Mouse (Mus musculus): ENCODE results near the gene Carns1. TPM values are rescaled to one million over a fixed set of nuclear protein-coding genes. Genes with fewer than 3 reads are reported as not detected.

Carns1 gene
- 5.1 TPM for polyA plus RNA-seq (2014; fragmentation: Illumina TruSeq; extraction: RNeasy Lipid Tissue Mini Kit (QIAGEN cat#74804); ENCODE audit: low read depth, low replicate concordance)

DNA sequence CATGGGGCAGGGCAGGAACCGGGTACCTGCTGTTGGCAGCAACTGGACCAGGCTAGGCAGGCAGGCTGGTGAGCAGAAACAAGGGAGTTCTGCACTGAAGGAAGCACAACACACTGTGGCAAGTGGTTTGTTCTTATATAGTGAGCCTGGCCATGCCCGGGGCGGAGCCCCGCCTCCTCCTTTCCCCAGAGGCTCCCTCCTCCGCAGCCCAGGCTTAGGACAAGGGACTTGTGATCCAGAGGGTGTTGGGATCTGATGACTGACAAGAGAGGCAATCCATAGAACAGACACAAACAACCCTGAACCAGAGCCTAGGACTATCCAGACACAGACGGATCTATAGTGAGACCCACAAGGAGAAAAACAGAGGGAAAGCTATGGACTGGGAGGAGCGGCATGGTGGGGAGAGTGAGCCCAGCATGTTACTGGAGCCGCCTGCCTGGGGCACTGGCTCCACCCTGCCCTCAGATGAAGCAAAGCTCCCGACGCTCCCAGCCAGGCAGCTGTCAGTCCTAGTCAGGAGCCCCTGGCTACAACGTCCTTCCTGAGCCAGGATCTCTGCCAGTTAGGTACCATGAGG is at the start of gene Carns1:
Gene Carns1 (minus strand): TSS at position 112 of the 580 bp plus-strand sequence.

DNA sequence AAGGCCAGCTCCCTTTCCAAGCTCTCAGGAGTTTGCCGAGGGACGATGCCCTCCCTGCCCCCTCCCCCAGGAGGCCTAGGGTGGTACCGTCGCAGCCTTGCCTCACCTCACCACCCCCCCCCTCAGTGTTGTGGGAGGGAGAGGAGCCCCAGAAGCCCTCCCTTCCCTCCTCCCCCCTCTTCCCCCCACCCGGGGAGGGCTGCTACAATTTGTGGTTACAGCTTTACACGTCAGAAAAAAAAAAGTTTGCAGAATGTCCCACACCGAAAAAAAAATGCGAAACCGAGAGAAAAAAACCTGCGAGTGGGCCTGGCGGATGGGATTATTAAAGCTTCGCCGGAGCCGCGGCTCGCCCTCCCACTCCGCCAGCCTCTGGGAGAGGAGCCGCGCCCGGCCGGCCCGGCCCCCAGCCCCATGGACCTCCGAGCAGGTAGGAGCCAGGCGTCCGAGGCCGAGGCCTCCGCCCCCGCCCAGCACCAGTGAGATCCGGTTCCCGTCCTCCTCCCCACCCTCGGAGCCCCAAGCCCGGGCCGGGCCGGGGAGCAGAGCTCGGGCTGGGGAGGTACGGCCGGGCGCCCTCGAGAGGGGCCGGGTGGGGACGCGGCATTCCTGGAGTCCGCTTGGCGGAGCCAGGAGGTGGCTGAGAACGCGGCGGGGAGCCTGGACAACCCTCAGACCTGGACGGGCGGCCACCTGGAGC is 38.9 kb upstream of the Carns1 start, which contains the start of the genes Clcf1 and AC109138.7:
Gene Clcf1 (plus strand): TSS at position 168 of the 700 bp plus-strand sequence.
Gene AC109138.7 (plus strand): TSS at position 287 of the 700 bp plus-strand sequence.

GRCm38 (mm10) chr19:4201291-4201909 is 26.1 kb upstream of the Carns1 start, which contains the start of gene Rad9a:
Gene Rad9a, minus strand, starts transcription at chr19:4201662.

DNA sequence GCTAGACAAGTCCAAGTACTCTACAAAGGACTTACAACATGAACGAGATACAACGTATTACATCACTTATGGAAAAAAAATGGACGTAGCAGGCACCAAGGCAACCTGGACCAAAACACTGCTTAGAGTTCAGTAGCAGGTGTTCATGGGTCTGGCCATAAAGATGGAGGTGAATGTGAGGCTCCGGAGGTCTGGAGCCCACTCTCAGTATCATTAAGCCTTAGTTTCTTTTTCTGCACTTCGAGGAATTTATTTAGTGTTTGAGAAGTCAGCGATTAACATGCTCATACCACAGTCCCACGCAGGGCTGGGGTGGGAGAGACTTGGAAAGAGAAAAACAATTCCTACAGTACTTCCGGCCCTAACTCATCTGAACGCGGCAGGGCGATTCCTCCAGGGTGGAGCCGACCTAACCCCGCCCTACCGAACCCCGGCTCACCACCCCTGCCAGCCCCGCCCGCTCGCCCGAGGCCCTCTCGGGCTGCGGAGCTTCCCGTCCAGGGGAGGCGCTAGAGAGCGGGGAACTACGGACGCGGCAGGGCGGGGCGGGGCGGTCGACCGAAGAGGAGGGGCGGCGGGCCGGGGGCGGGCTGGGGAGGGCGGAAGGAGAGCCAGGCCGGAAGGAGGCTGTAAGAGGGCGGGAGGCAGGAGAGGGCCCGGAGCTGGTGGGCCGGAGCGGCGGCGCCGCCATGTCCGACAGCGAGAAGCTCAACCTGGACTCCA is 16.4 kb upstream of the Carns1 start, which contains the start of gene Ppp1ca:
Gene Ppp1ca (plus strand): TSS at position 538 of the 723 bp plus-strand sequence.

GRCm38 (mm10) chr19:4190831-4191334 is 15.6 kb upstream of the Carns1 start, which contains the start of gene Tbc1d10c:
Gene Tbc1d10c, minus strand, starts transcription at chr19:4191284.

DNA sequence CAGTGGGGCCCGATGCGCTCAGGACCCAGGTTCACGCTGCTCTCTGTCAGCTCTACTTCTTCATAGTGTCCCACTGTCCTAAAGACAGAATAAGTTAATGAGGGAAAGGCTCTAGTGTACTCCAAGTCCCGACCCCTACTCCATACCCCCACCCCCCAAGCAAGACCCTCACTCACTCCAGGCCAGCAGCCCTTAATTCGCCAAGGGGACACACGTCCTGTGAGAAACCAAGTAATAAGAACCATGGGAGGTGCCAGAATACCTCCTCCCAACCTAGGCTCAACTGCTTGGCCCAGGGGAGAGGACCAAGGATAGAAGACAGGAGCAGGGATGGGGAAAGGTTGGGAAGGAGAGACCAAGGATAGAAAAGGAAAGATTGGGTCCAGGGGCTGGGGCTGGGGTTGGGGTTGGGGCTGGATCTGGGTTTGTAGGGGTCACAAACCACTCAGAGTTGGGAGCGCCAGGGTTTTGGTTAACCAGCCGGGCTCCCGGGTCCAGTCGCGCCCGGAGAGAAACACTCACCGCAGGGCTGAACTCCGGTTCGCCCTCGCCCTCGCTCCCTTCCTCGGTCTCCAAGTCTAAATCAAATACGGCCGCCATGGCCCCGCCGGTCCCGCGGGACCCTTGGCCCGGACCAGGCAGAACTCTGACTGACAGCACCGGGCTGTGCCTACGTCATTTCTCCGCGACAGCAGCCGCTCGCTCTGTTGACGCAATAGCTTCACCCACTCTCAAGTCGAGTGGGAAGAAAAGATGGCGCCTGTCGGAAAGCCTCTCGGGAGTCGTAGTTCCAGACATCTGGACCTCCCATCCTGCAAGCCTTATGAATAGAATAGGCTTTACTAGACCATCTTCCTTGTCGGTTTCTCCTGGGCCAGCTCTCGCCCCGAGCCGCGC is 12.4 kb downstream of the Carns1 start, which contains the start of gene Rps6kb2:
Gene Rps6kb2 (minus strand): TSS at position 709 of the 897 bp plus-strand sequence.

DNA sequence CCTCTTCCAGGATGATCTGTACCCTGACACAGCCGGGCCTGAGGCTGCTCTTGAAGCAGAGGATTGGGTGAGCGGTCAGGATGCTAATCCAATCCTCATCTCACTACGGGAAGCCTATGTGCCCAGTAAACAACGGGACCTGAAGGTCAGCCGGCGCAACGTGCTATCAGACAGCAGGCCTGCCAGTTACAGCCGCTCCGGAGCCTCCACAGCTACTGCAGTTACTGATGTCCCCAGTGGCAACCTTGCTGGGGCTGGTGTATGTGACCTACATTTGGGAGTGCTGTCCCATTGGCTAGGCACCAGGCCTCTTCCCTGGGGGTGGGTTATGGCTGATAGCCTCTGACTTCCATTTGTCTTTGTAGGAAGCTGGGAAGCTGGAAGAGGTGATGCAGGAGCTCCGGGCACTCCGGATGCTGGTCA is 22.0 kb downstream of the Carns1 start, which contains the start of gene Ptprcap:
Gene Ptprcap (plus strand): TSS at position 373 of the 423 bp plus-strand sequence.

GRCm38 (mm10) chr19:4148491-4148806 is 26.8 kb downstream of the Carns1 start, which contains the start of gene Coro1b:
Gene Coro1b, plus strand, starts transcription at chr19:4148619.

GRCm38 (mm10) chr19:4143759-4144268 is 31.5 kb downstream of the Carns1 start, which contains the start of gene Cabp4:
Gene Cabp4, minus strand, starts transcription at chr19:4144033.

GRCm38 (mm10) chr19:4139446-4139845 is 35.8 kb downstream of the Carns1 start, which contains the start of gene Gpr152:
Gene Gpr152, plus strand, starts transcription at chr19:4139787.

GRCm38 (mm10) chr19:4125741-4126696 is 49.3 kb downstream of the Carns1 start, which contains the start of gene Aip:
Gene Aip, minus strand, starts transcription at chr19:4125858.

Other genes with a start within 250 kb of the Carns1 start
- 8.3 TPM for gene Aldh3b1, start 245.7 kb downstream of the Carns1 start, polyA plus RNA-seq (2014; fragmentation: Illumina TruSeq; extraction: RNeasy Lipid Tissue Mini Kit (QIAGEN cat#74804); ENCODE audit: low read depth, low replicate concordance)
- gene Unc93b1, start 240.3 kb downstream of the Carns1 start, polyA plus RNA-seq (2014; fragmentation: Illumina TruSeq; extraction: RNeasy Lipid Tissue Mini Kit (QIAGEN cat#74804); ENCODE audit: low read depth, low replicate concordance), result 55.5 TPM
- 0.15 TPM for gene Aldh3b3, start 216.8 kb downstream of the Carns1 start, polyA plus RNA-seq (2014; fragmentation: Illumina TruSeq; extraction: RNeasy Lipid Tissue Mini Kit (QIAGEN cat#74804); ENCODE audit: low read depth, low replicate concordance)
- 10.9 TPM for gene Aldh3b2, start 203.2 kb downstream of the Carns1 start, polyA plus RNA-seq (2014; fragmentation: Illumina TruSeq; extraction: RNeasy Lipid Tissue Mini Kit (QIAGEN cat#74804); ENCODE audit: low read depth, low replicate concordance)
- gene Acy3, start 188.9 kb downstream of the Carns1 start, polyA plus RNA-seq (2014; fragmentation: Illumina TruSeq; extraction: RNeasy Lipid Tissue Mini Kit (QIAGEN cat#74804); ENCODE audit: low read depth, low replicate concordance), result 32.3 TPM
- gene Tbx10, start 182.7 kb downstream of the Carns1 start, polyA plus RNA-seq (2014; fragmentation: Illumina TruSeq; extraction: RNeasy Lipid Tissue Mini Kit (QIAGEN cat#74804); ENCODE audit: low read depth, low replicate concordance), result not detected
- 25.3 TPM for gene Nudt8, start 174.9 kb downstream of the Carns1 start, polyA plus RNA-seq (2014; fragmentation: Illumina TruSeq; extraction: RNeasy Lipid Tissue Mini Kit (QIAGEN cat#74804); ENCODE audit: low read depth, low replicate concordance)
- 2.5 TPM for gene Gm49405, start 174.9 kb downstream of the Carns1 start, polyA plus RNA-seq (2014; fragmentation: Illumina TruSeq; extraction: RNeasy Lipid Tissue Mini Kit (QIAGEN cat#74804); ENCODE audit: low read depth, low replicate concordance)
- gene Doc2g, start 172.2 kb downstream of the Carns1 start, polyA plus RNA-seq (2014; fragmentation: Illumina TruSeq; extraction: RNeasy Lipid Tissue Mini Kit (QIAGEN cat#74804); ENCODE audit: low read depth, low replicate concordance), result 3.2 TPM
- gene Ndufv1, start 162.7 kb downstream of the Carns1 start, polyA plus RNA-seq (2014; fragmentation: Illumina TruSeq; extraction: RNeasy Lipid Tissue Mini Kit (QIAGEN cat#74804); ENCODE audit: low read depth, low replicate concordance), result 124 TPM
- 408 TPM for gene Gstp1, start 137.5 kb downstream of the Carns1 start, polyA plus RNA-seq (2014; fragmentation: Illumina TruSeq; extraction: RNeasy Lipid Tissue Mini Kit (QIAGEN cat#74804); ENCODE audit: low read depth, low replicate concordance)
- 25.3 TPM for gene Gstp2, start 129.5 kb downstream of the Carns1 start, polyA plus RNA-seq (2014; fragmentation: Illumina TruSeq; extraction: RNeasy Lipid Tissue Mini Kit (QIAGEN cat#74804); ENCODE audit: low read depth, low replicate concordance)
- gene Gstp3, start 115.9 kb downstream of the Carns1 start, polyA plus RNA-seq (2014; fragmentation: Illumina TruSeq; extraction: RNeasy Lipid Tissue Mini Kit (QIAGEN cat#74804); ENCODE audit: low read depth, low replicate concordance), result 0.71 TPM
- gene Cabp2, start 93.9 kb downstream of the Carns1 start, polyA plus RNA-seq (2014; fragmentation: Illumina TruSeq; extraction: RNeasy Lipid Tissue Mini Kit (QIAGEN cat#74804); ENCODE audit: low read depth, low replicate concordance), result not detected
- 93.4 TPM for gene Cdk2ap2, start 78.3 kb downstream of the Carns1 start, polyA plus RNA-seq (2014; fragmentation: Illumina TruSeq; extraction: RNeasy Lipid Tissue Mini Kit (QIAGEN cat#74804); ENCODE audit: low read depth, low replicate concordance)
- gene Pitpnm1, start 75.5 kb downstream of the Carns1 start, polyA plus RNA-seq (2014; fragmentation: Illumina TruSeq; extraction: RNeasy Lipid Tissue Mini Kit (QIAGEN cat#74804); ENCODE audit: low read depth, low replicate concordance), result 29.6 TPM
- 74.7 TPM for gene Aip, start 49.6 kb downstream of the Carns1 start, polyA plus RNA-seq (2014; fragmentation: Illumina TruSeq; extraction: RNeasy Lipid Tissue Mini Kit (QIAGEN cat#74804); ENCODE audit: low read depth, low replicate concordance)
- gene Gpr152, start 35.7 kb downstream of the Carns1 start, polyA plus RNA-seq (2014; fragmentation: Illumina TruSeq; extraction: RNeasy Lipid Tissue Mini Kit (QIAGEN cat#74804); ENCODE audit: low read depth, low replicate concordance), result 0.19 TPM
- gene Cabp4, start 31.4 kb downstream of the Carns1 start, polyA plus RNA-seq (2014; fragmentation: Illumina TruSeq; extraction: RNeasy Lipid Tissue Mini Kit (QIAGEN cat#74804); ENCODE audit: low read depth, low replicate concordance), result 1.1 TPM
- gene Coro1b, start 26.9 kb downstream of the Carns1 start, polyA plus RNA-seq (2014; fragmentation: Illumina TruSeq; extraction: RNeasy Lipid Tissue Mini Kit (QIAGEN cat#74804); ENCODE audit: low read depth, low replicate concordance), result 169 TPM
- gene Ptprcap, start 21.9 kb downstream of the Carns1 start, polyA plus RNA-seq (2014; fragmentation: Illumina TruSeq; extraction: RNeasy Lipid Tissue Mini Kit (QIAGEN cat#74804); ENCODE audit: low read depth, low replicate concordance), result 3.3 TPM
- 27.2 TPM for gene Rps6kb2, start 12.1 kb downstream of the Carns1 start, polyA plus RNA-seq (2014; fragmentation: Illumina TruSeq; extraction: RNeasy Lipid Tissue Mini Kit (QIAGEN cat#74804); ENCODE audit: low read depth, low replicate concordance)
- 3.5 TPM for gene Tbc1d10c, start 15.8 kb upstream of the Carns1 start, polyA plus RNA-seq (2014; fragmentation: Illumina TruSeq; extraction: RNeasy Lipid Tissue Mini Kit (QIAGEN cat#74804); ENCODE audit: low read depth, low replicate concordance)
- 434 TPM for gene Ppp1ca, start 16.6 kb upstream of the Carns1 start, polyA plus RNA-seq (2014; fragmentation: Illumina TruSeq; extraction: RNeasy Lipid Tissue Mini Kit (QIAGEN cat#74804); ENCODE audit: low read depth, low replicate concordance)
- 15.7 TPM for gene Rad9a, start 26.2 kb upstream of the Carns1 start, polyA plus RNA-seq (2014; fragmentation: Illumina TruSeq; extraction: RNeasy Lipid Tissue Mini Kit (QIAGEN cat#74804); ENCODE audit: low read depth, low replicate concordance)
- 3.9 TPM for gene Clcf1, start 38.8 kb upstream of the Carns1 start, polyA plus RNA-seq (2014; fragmentation: Illumina TruSeq; extraction: RNeasy Lipid Tissue Mini Kit (QIAGEN cat#74804); ENCODE audit: low read depth, low replicate concordance)
- gene AC109138.7, start 38.9 kb upstream of the Carns1 start, polyA plus RNA-seq (2014; fragmentation: Illumina TruSeq; extraction: RNeasy Lipid Tissue Mini Kit (QIAGEN cat#74804); ENCODE audit: low read depth, low replicate concordance), result not detected
- gene Pold4, start 56.4 kb upstream of the Carns1 start, polyA plus RNA-seq (2014; fragmentation: Illumina TruSeq; extraction: RNeasy Lipid Tissue Mini Kit (QIAGEN cat#74804); ENCODE audit: low read depth, low replicate concordance), result 61.3 TPM
- 50.4 TPM for gene Ssh3, start 93.7 kb upstream of the Carns1 start, polyA plus RNA-seq (2014; fragmentation: Illumina TruSeq; extraction: RNeasy Lipid Tissue Mini Kit (QIAGEN cat#74804); ENCODE audit: low read depth, low replicate concordance)
- gene Ankrd13d, start 107.7 kb upstream of the Carns1 start, polyA plus RNA-seq (2014; fragmentation: Illumina TruSeq; extraction: RNeasy Lipid Tissue Mini Kit (QIAGEN cat#74804); ENCODE audit: low read depth, low replicate concordance), result 7.7 TPM
- 58.8 TPM for gene Grk2, start 130.7 kb upstream of the Carns1 start, polyA plus RNA-seq (2014; fragmentation: Illumina TruSeq; extraction: RNeasy Lipid Tissue Mini Kit (QIAGEN cat#74804); ENCODE audit: low read depth, low replicate concordance)
- gene Kdm2a, start 222.8 kb upstream of the Carns1 start, polyA plus RNA-seq (2014; fragmentation: Illumina TruSeq; extraction: RNeasy Lipid Tissue Mini Kit (QIAGEN cat#74804); ENCODE audit: low read depth, low replicate concordance), result 60.1 TPM